Mouse (Mus musculus): ENCODE data around the gene Olfr1336. TPM values are rescaled to one million over a fixed set of nuclear protein-coding genes. Genes with fewer than 3 reads are reported as not detected.

The Olfr1336 gene
- total RNA-seq (2023), result not detected

GRCm38 (mm10) chr7:6455868-6456267 lies at the start of gene Olfr1336:
Olfr1336 (plus strand) TSS chr7:6456168.

GRCm38 (mm10) chr7:6410043-6410442 lies 45.9 kb upstream of the Olfr1336 start, which contains the start of gene Gm20715:
Gm20715 (plus strand) TSS chr7:6410277.

GRCm38 (mm10) chr7:6438388-6438787 lies 17.6 kb upstream of the Olfr1336 start, which contains the start of gene Olfr1344:
Olfr1344 (plus strand) TSS chr7:6438688.

DNA sequence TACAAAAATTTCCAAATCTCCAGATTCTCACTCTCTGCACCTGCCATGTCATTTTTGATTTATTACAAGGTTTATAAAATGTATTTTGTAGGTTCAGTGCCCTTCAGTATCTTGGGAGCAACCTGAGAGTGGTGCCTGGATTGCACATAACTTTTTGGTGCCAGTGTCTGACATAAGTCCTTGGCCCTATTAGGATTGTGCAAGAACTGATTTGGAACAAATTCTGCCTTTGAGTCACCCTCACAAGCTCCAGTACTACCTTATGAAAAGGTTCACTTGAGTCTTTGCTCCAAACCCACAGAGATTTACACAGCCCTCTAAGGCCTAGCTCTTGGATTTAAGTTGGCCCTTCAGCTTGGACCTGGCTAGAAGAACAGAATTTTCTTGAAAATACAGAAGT lies 11.0 kb downstream of the Olfr1336 start, which contains the start of gene Olfr1346:
Olfr1346 (plus strand) TSS at position 151 of the 400 bp plus-strand sequence.

GRCm38 (mm10) chr7:6486841-6487240 lies 30.9 kb downstream of the Olfr1336 start, which contains the start of gene Olfr5:
Olfr5 (minus strand) TSS chr7:6486941.

DNA sequence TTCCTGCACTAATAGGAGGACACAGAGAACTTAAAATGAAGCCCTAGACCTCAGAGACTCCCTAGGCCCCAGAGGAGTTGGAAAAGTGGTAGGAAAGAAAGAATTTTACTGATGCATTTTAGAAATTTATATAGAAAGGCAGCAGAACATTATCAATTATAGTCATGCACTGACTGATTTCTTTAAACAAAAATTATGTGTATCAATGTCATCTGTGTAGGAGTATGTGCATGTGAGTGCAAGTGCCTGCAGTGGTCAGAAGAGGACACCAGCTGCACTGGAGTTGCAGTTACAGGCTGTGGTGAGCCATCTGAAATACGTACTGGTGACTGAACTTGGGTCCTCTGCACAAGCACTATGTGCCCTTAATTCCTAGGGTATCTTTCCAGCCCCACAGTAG lies 43.7 kb downstream of the Olfr1336 start, which contains the start of gene Olfr1347:
Olfr1347 (minus strand) TSS at position 101 of the 400 bp plus-strand sequence.

DNA sequence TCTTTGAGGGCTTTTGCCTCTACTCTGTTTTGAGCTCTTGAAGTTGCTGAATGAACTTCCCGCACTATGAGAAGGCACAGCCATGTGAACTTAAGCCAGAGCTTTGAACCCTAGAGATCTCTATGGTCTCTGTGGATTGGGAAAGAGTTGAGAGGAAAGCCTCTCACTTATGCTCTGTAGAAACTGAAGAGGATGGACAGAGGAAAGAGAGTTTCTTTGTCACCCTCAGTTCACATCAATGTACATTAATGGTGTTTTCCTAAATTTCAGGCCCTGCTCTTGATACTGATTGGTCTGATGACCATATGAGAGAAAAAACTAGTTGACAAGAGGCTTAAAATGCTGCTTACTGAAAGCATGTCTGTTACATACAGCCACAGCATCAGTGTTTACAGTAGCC lies 52.7 kb downstream of the Olfr1336 start, which contains the start of gene Olfr1348:
Olfr1348 (minus strand) TSS at position 101 of the 400 bp plus-strand sequence.

Other genes starting within 250 kb of the Olfr1336 start
- not detected for gene Zscan5b, start 233.9 kb upstream of the Olfr1336 start, total RNA-seq (2023)
- gene Epp13, start 203.5 kb upstream of the Olfr1336 start, total RNA-seq (2023), result not detected
- gene Zfp667, start 169.6 kb upstream of the Olfr1336 start, total RNA-seq (2023), result 1 to 10 TPM; 6.7 TPM
- gene Zfp583, start 124.9 kb upstream of the Olfr1336 start, total RNA-seq (2023), result 1 to 10 TPM; 2.0 to 2.7 TPM
- gene Gm3854, start 112.4 kb upstream of the Olfr1336 start, total RNA-seq (2023), result under 1 TPM; 0.50 to 0.55 TPM
- gene Zfp78, start 92.9 kb upstream of the Olfr1336 start, total RNA-seq (2023), result 1 to 10 TPM; 2.2 to 3.1 TPM
- 1 to 10 TPM; 5.5 to 7.0 TPM for gene Zfp28, start 72.9 kb upstream of the Olfr1336 start, total RNA-seq (2023)
- gene Smim17, start 57.5 kb upstream of the Olfr1336 start, total RNA-seq (2023), result not detected
- gene Gm20715, start 45.9 kb upstream of the Olfr1336 start, total RNA-seq (2023), result under 1 TPM; 0.15 to 0.18 TPM
- gene Olfr1344, start 17.5 kb upstream of the Olfr1336 start, total RNA-seq (2023), result not detected
- gene Olfr1346, start 10.9 kb downstream of the Olfr1336 start, total RNA-seq (2023), result not detected
- not detected for gene Olfr5, start 30.8 kb downstream of the Olfr1336 start, total RNA-seq (2023)
- gene Olfr1347, start 43.6 kb downstream of the Olfr1336 start, total RNA-seq (2023), result not detected
- gene Olfr1348, start 52.6 kb downstream of the Olfr1336 start, total RNA-seq (2023), result not detected
- gene Olfr1349, start 66.8 kb downstream of the Olfr1336 start, total RNA-seq (2023), result not detected
- not detected for gene Olfr1350, start 108.7 kb downstream of the Olfr1336 start, total RNA-seq (2023)
- not detected for gene Zim1, start 240.3 kb downstream of the Olfr1336 start, total RNA-seq (2023)

All from T-cell, adult 66 days (primary cell).